Mouse (Mus musculus): ENCODE results near the gene Zbtb7b.

- TF ChIP-seq CTCF (IDR thresholded peaks at IDR 0.05; ENCODE audit: control insufficient read depth, insufficient read depth, low read length) (no peak), POLR2A (IDR thresholded peaks at IDR 0.05; ENCODE audit: borderline replicate concordance, control insufficient read depth, low read depth, low read length) (no peak)
Observed at GRCm38 (mm10) chr3:89417840-89418169, 23.2 kb upstream of the Zbtb7b start.

All from bone marrow, adult 2 months (tissue).